Mouse (Mus musculus): ENCODE measurements at regions not wholly inside any gene's neighbourhood (a gene's known extent, or its start where the extent isn't known, plus 50 kb on each side); places are given as distances from the start of the nearest gene placed in this dataset.

- no peak for TF ChIP-seq POLR2A (IDR thresholded peaks at IDR 0.05; ENCODE audit: borderline replicate concordance, extremely low read depth, low read depth, low read length)
- no peak for TF ChIP-seq CTCF (IDR thresholded peaks at IDR 0.05; ENCODE audit: insufficient read depth, low read length)
Observed at GRCm38 (mm10) chr13:44176121-44176520, 391.5 kb downstream of the Cd83 start.

Data from lung, adult 2 months (tissue).